Mouse (Mus musculus) liver, postnatal 0 days (tissue): ENCODE measurements around the gene Ctnnbl1. TPM values are rescaled to one million over a fixed set of nuclear protein-coding genes. Genes with fewer than 3 reads are reported as not detected.

ENCODE experiments used
- ATAC-seq: fragments of 200-750 bp; cut with Nextera tagmentation; 2 replicates; pipeline ENCODE4 v1.8.0; 2017; ENCODE audit warnings: mild to moderate bottlenecking, moderate library complexity
- DNase-seq: peaks from one replicate; pipeline ENCODE4 v3.0.0-alpha.2; 2016
- H3K27ac ChIP-seq: fragments of 300-500 bp; sonication (generic); 2 replicates; pipeline ENCODE4 v1.5.1; 2014; ENCODE audit warnings: antibody characterized with exemption, moderate library complexity, mild to moderate bottlenecking, low read depth
- H3K27me3 ChIP-seq: fragments of 300-500 bp; sonication (generic); 2 replicates; pipeline ENCODE4 v1.6.1; 2014; ENCODE audit warnings: low read length, control low read depth, mixed read lengths; ENCODE audit not compliant: insufficient read depth
- H3K36me3 ChIP-seq: fragments of 300-500 bp; sonication (generic); replicated peaks from 2 replicates; pipeline ENCODE4 v1.6.1; 2014; ENCODE audit warnings: mild to moderate bottlenecking, control low read depth, low read length, moderate library complexity, mixed read lengths; ENCODE audit not compliant: insufficient read depth
- H3K4me1 ChIP-seq: fragments of 300-500 bp; sonication (generic); 2 replicates; pipeline ENCODE4 v1.6.1; 2014; ENCODE audit warnings: antibody characterized with exemption, mild to moderate bottlenecking, control low read depth; ENCODE audit not compliant: insufficient read depth
- H3K4me2 ChIP-seq: fragments of 300-500 bp; sonication (generic); 2 replicates; pipeline ENCODE4 v1.6.1; 2014; ENCODE audit warnings: low read depth, mild to moderate bottlenecking, low read length, moderate library complexity, mixed read lengths
- H3K4me3 ChIP-seq: fragments of 300-500 bp; sonication (generic); 2 replicates; pipeline ENCODE4 v1.5.1; 2014; ENCODE audit warnings: low read depth, low read length
- H3K9ac ChIP-seq: fragments of 300-500 bp; sonication (generic); replicated peaks from 2 replicates; pipeline ENCODE4 v1.6.1; 2014; ENCODE audit warnings: mild to moderate bottlenecking, moderate library complexity
- H3K9me3 ChIP-seq: fragments of 300-500 bp; sonication (generic); 2 replicates; pipeline ENCODE4 v1.6.1; 2016; ENCODE audit warnings: mild to moderate bottlenecking, control low read depth, low read length, mixed read lengths
- CTCF ChIP-seq: sonication (generic); IDR thresholded peaks from 2 replicates; pipeline ENCODE4 v1.5.1; 2016; ENCODE audit warnings: antibody characterized with exemption, low read depth
- EP300 ChIP-seq: IDR thresholded peaks from 2 replicates; pipeline ENCODE4 v1.6.1; 2016; ENCODE audit warnings: antibody characterized with exemption, low read depth, mild to moderate bottlenecking
- WGBS: fragments of 180-500 bp; shearing (Covaris S2); extraction: QIAGEN DNeasy Blood & Tissue Kit; methylation state at CpG from one replicate; pipeline ENCODE4 v1.1.7; 2014; ENCODE audit not compliant: insufficient replicate concordance; 5-methylcytosine and 5-hydroxymethylcytosine counted together
- polyA plus RNA-seq: library from polyadenylated mRNA; unstranded; fragments of >200 nt; fragmentation: Nextera tagmentation; extraction: Ambion mirVana; gene quantifications from 2 replicates; pipeline ENCODE4 v1.2.1, GENCODE M21; 2015

Gene Ctnnbl1
- polyA plus RNA-seq, 1 experiment from 2014 or later: 19.9 TPM

- no peaks in the 10 kb centered on the region for H3K36me3 ChIP-seq
- no peak for ATAC-seq
- TF ChIP-seq CTCF (no peak), EP300 (no peak)
These were observed 92.9 kb downstream of the Ctnnbl1 start for GRCm38 (mm10) chr2:157830101-157830500.

DNA sequence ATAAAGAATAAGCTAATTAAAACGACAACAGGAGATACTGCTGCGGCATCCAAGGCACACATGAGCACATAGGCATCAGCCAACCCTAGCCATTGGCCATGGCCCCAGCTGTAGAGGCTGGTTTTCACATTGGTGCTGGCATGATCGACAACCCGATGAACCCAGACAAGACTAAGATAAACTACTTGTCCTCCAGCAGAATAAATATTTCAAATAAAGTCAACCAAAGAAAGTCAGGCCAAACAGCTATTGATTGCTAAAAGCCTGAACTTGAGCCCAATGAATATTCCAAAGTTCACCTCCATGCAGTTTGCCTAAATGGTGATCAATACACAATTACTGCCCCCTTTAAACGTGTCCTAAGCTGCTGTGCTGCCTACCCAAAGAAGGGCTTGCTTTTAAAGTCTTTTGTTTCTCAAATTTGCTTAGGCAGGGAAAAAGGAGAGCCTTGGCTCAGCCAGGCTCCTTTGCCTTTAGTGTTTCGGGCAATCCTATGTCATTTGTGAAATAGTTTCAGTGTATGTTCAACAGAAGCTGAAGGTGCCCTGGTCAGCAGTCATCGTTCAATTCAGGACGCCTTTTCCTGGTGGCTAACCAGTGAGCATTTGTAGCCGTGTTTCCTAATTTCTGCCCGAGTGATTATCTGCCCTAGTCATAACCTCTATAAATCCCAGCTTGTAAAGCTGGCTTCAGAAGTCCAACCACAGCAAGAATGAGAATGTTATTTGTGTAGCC, 93.6 kb downstream of the Ctnnbl1 start:
- ATAC-seq: peak; percentile 82
- WGBS: 67% methylated on average over 10 of the region's 10 CpGs
- H3K4me1 ChIP-seq: peaks cover 9% of the 10 kb centered on the region; the same call in 1 of the 2 replicates
- TF ChIP-seq CTCF (no peak), EP300 (peak; percentile 32; the same call in 1 of the 2 replicates)
- no peaks in the 10 kb centered on the region for H3K9me3 ChIP-seq
- no peaks in the 10 kb centered on the region for H3K27me3 ChIP-seq
- peak overlapping the region; percentile 16; the same call in 1 of the 2 replicates for H3K4me2 ChIP-seq
- no peak overlapping the region for H3K4me3 ChIP-seq
- DNase-seq: no peak
- H3K9ac ChIP-seq: no peak overlapping the region
- H3K27ac ChIP-seq: peak overlapping the region; percentile 70
- H3K36me3 ChIP-seq: no peaks in the 10 kb centered on the region

More at GRCm38 (mm10) chr2:157830101-157830500, 92.9 kb downstream of the Ctnnbl1 start:
- no peak for DNase-seq
- Histone ChIP-seq H3K4me1 (peaks cover 9% of the 10 kb centered on the region; the same call in 1 of the 2 replicates), H3K4me2 (no peak overlapping the region), H3K4me3 (no peak overlapping the region), H3K9me3 (no peaks in the 10 kb centered on the region), H3K9ac (no peak overlapping the region), H3K27ac (peak overlapping the region; percentile 41), H3K27me3 (no peaks in the 10 kb centered on the region)
- 89% methylated on average over 6 of the region's 6 CpGs for WGBS

- Histone ChIP-seq H3K4me2 (no peak overlapping the region), H3K36me3 (0 out of 2 replicates have a peak, but pooled peaks cover 11% of the 10 kb centered on the region), H3K4me1 (no peaks in the 10 kb centered on the region), H3K9ac (no peak overlapping the region), H3K4me3 (no peak overlapping the region), H3K27ac (no peak overlapping the region), H3K27me3 (no peaks in the 10 kb centered on the region), H3K9me3 (no peaks in the 10 kb centered on the region)
- DNase-seq (no peak), ATAC-seq (no peak)
- TF ChIP-seq CTCF (no peak), EP300 (no peak)
- 76% methylated on average over 8 of the region's 8 CpGs for WGBS
These were observed 99.8 kb downstream of the Ctnnbl1 start for GRCm38 (mm10) chr2:157837050-157837449.

DNA sequence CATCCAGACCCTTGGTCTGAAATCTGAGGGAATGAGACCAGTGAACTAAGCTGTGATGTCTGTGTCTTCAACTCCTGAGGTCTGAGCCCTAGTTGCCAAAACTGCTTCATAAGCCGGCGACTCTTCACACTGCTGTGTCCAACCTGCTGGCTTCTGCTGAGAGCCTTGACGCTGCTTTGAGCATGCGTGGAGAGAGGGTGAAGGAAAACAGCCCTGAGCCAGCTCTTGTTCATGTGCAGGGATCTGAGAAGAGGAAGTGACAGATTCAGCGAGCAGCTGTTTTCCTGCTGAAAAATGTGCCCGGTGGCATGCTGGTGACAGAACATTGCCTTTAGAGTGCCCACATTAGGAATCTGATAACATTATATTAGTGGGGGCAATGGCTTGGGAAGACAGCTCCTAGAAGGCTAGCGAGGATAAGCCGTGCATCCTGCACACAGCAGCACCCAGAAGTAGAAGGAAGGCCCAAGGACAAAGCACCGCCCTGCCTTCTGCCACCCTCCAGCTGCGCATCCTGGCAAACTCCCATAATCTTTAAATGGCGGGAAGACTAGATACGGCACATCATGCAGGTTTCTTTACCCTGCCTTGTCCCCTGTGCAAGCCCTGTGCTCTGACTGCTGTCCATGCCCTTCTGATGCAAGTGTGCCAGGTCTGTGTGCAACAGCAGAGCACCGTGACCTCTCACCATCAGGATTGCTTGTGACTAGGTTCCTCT, 101.2 kb downstream of the Ctnnbl1 start:
- Histone ChIP-seq H3K27ac (no peak overlapping the region), H3K9me3 (no peaks in the 10 kb centered on the region), H3K36me3 (peaks cover 15% of the 10 kb centered on the region; the same call in 1 of the 2 replicates), H3K4me1 (no peaks in the 10 kb centered on the region), H3K27me3 (no peaks in the 10 kb centered on the region), H3K4me3 (no peak overlapping the region), H3K4me2 (no peak overlapping the region), H3K9ac (no peak overlapping the region)
- TF ChIP-seq CTCF (no peak), EP300 (no peak)
- ATAC-seq (no peak), DNase-seq (no peak)
- WGBS: 76% methylated on average over 13 of the region's 13 CpGs

DNA sequence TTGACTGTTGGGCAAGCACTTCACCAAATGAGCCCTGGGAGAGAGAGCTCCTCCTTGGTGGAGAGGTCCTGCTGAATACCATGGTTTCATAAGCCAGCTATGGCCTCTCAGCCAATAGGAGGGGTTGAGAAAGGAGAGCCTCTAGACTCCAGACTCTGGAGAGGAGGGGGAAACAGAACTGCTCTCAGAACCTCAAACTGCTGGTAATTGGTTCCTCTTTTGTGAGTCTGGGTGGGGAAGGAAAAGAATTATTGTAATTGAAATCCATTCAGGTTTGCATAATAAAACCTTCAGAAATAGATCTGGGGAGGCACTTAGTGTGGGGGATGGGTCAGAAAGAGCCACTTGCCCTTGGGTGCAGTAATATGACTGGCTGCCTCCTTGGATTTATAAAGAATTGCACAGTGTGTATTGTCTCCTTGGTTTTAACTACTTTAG, 103.5 kb downstream of the Ctnnbl1 start:
- ATAC-seq (peak; percentile 27; the same call in 1 of the 2 replicates), DNase-seq (no peak)
- H3K27ac ChIP-seq: no peak overlapping the region
- no peaks in the 10 kb centered on the region for H3K4me1 ChIP-seq
- no peak overlapping the region for H3K9ac ChIP-seq
- no peak overlapping the region for H3K4me2 ChIP-seq
- H3K27me3 ChIP-seq: no peaks in the 10 kb centered on the region
- no peaks in the 10 kb centered on the region for H3K9me3 ChIP-seq
- TF ChIP-seq EP300 (no peak), CTCF (no peak)
- peaks cover 15% of the 10 kb centered on the region; the same call in 1 of the 2 replicates for H3K36me3 ChIP-seq
- no peak overlapping the region for H3K4me3 ChIP-seq

- no peak for TF ChIP-seq EP300
- no peak for TF ChIP-seq CTCF
- H3K9me3 ChIP-seq: no peaks in the 10 kb centered on the region
- peaks cover 15% of the 10 kb centered on the region; the same call in 1 of the 2 replicates for H3K36me3 ChIP-seq
- no peak overlapping the region for H3K4me3 ChIP-seq
- 77% methylated on average over 6 of the region's 6 CpGs for WGBS
- H3K27ac ChIP-seq: peak overlapping the region; percentile 39; the same call in 1 of the 2 replicates
- no peak overlapping the region for H3K4me2 ChIP-seq
- H3K27me3 ChIP-seq: no peaks in the 10 kb centered on the region
- H3K9ac ChIP-seq: no peak overlapping the region
- ATAC-seq (no peak), DNase-seq (no peak)
- H3K4me1 ChIP-seq: no peaks in the 10 kb centered on the region
These were observed 103.9 kb downstream of the Ctnnbl1 start for GRCm38 (mm10) chr2:157841121-157841520.
